Mouse (Mus musculus) myocyte (in vitro differentiated cells): ENCODE data around the gene Smg6. TPM values are rescaled to one million over a fixed set of nuclear protein-coding genes. Genes with fewer than 3 reads are reported as not detected.
A peak's percentile ranks its signal among the peaks of the same experiment; 100 is the strongest.

Experiments used
- H3K27me3 ChIP-seq: one replicate; pipeline ENCODE4 v1.6.1; 2011; ENCODE audit not compliant: control insufficient read depth, insufficient read depth, insufficient read length
- H3K36me3 ChIP-seq: one replicate; pipeline ENCODE4 v1.6.1; 2011; ENCODE audit not compliant: control insufficient read depth, insufficient read depth
- H3K4me2 ChIP-seq: one replicate; pipeline ENCODE4 v1.6.1; 2011; ENCODE audit warnings: low read depth, control low read depth
- H3K4me3 ChIP-seq: one replicate; pipeline ENCODE4 v1.5.1; 2011; ENCODE audit warnings: mild to moderate bottlenecking, control low read depth, moderate library complexity
- H3K79me2 ChIP-seq: one replicate; pipeline ENCODE4 v1.6.1; 2011; ENCODE audit not compliant: control insufficient read depth, insufficient read depth
- H3ac ChIP-seq: one replicate; pipeline ENCODE4 v1.6.1; 2011; ENCODE audit not compliant: control insufficient read depth, insufficient read length
- CEBPB ChIP-seq: IDR thresholded peaks from 2 replicates; pipeline ENCODE4 v1.6.1; 2011; ENCODE audit warnings: mild to moderate bottlenecking, moderate library complexity; ENCODE audit not compliant: poor library complexity, insufficient read depth, severe bottlenecking
- E2F4 ChIP-seq: IDR thresholded peaks from one replicate; pipeline ENCODE4 v1.6.1; 2011; ENCODE audit warnings: mild to moderate bottlenecking, control low read depth, moderate library complexity; ENCODE audit not compliant: insufficient read depth
- MAX ChIP-seq: IDR thresholded peaks from one replicate; pipeline ENCODE4 v1.6.1; 2011; ENCODE audit warnings: low read depth, mild to moderate bottlenecking, control low read depth
- MYOD1 ChIP-seq, 3 experiments: IDR thresholded peaks; one replicate each; pipeline ENCODE4 v1.6.1; 2011; ENCODE audit warnings: control low read depth in 2 of 3, low read depth in 2 of 3, mild to moderate bottlenecking in 2 of 3, moderate library complexity in 1 of 3; ENCODE audit not compliant: insufficient read length in 2 of 3, control insufficient read depth in 1 of 3
- MYOG ChIP-seq, 3 experiments: IDR thresholded peaks; one replicate each; pipeline ENCODE4 v1.6.1; 2011; ENCODE audit warnings: control low read depth in 2 of 3, low read depth in 2 of 3, mild to moderate bottlenecking in 2 of 3; ENCODE audit not compliant: insufficient read length in 2 of 3, control insufficient read depth in 1 of 3, insufficient read depth in 1 of 3
- POLR2A ChIP-seq: IDR thresholded peaks from one replicate; pipeline ENCODE4 v1.6.1; 2011; ENCODE audit warnings: low read depth, mild to moderate bottlenecking, control low read depth, moderate library complexity; ENCODE audit not compliant: insufficient read length
- POLR2AphosphoS2 ChIP-seq: IDR thresholded peaks from one replicate; pipeline ENCODE4 v1.6.1; 2011; ENCODE audit warnings: low read depth, control low read depth; ENCODE audit not compliant: insufficient read length
- REST ChIP-seq: IDR thresholded peaks from one replicate; pipeline ENCODE4 v1.6.1; 2011; ENCODE audit warnings: mild to moderate bottlenecking, control low read depth, moderate library complexity; ENCODE audit not compliant: insufficient read depth, insufficient read length
- SRF ChIP-seq: IDR thresholded peaks from one replicate; pipeline ENCODE4 v1.6.1; 2011; ENCODE audit warnings: low read depth; ENCODE audit not compliant: control insufficient read depth, insufficient read length
- TCF12 ChIP-seq: IDR thresholded peaks from one replicate; pipeline ENCODE4 v1.6.1; 2011; ENCODE audit warnings: mild to moderate bottlenecking, control low read depth; ENCODE audit not compliant: poor library complexity, insufficient read depth, severe bottlenecking
- TCF3 ChIP-seq: IDR thresholded peaks from one replicate; pipeline ENCODE4 v1.6.1; 2011; ENCODE audit warnings: low read depth, control low read depth; ENCODE audit not compliant: insufficient read length
- USF1 ChIP-seq: IDR thresholded peaks from one replicate; pipeline ENCODE4 v1.6.1; 2011; ENCODE audit warnings: low read depth, mild to moderate bottlenecking, control low read depth, moderate library complexity
- polyA plus RNA-seq: library from polyadenylated mRNA; unstranded; fragments of >200 nt; fragmentation: generic; extraction: Trizol; gene quantifications from one replicate; pipeline ENCODE4 v1.2.1, GENCODE M21; 2012; ENCODE audit warnings: missing spikeins

The Smg6 gene
- polyA plus RNA-seq, 1 experiment, result 14.7 TPM

- H3ac ChIP-seq, result no peak overlapping the region
- H3K36me3 ChIP-seq, result peaks cover 11% of the 10 kb centered on the region
- TF ChIP-seq POLR2AphosphoS2 (no peak), MYOG (IDR thresholded peaks at IDR 0.05; ENCODE audit: control insufficient read depth in 1 of 3, insufficient read depth in 1 of 3, insufficient read length in 2 of 3, low read depth in 2 of 3) (no peak), MAX (no peak), POLR2A (no peak), TCF3 (no peak), SRF (no peak), REST (no peak), MYOD1 (IDR thresholded peaks at IDR 0.05; ENCODE audit: control insufficient read depth in 1 of 3, insufficient read length in 2 of 3, low read depth in 2 of 3) (no peak), TCF12 (no peak), E2F4 (no peak), USF1 (no peak), CEBPB (no peak)
- no peaks in the 10 kb centered on the region for H3K79me2 ChIP-seq
- H3K4me2 ChIP-seq, result no peak overlapping the region
- no peaks in the 10 kb centered on the region for H3K27me3 ChIP-seq
- no peak overlapping the region for H3K4me3 ChIP-seq
Measured at GRCm38 (mm10) chr11:75046638-75047037, 121.0 kb downstream of the Smg6 start.

- TF ChIP-seq MYOD1 (IDR thresholded peaks at IDR 0.05; ENCODE audit: control insufficient read depth in 1 of 3, insufficient read length in 2 of 3, low read depth in 2 of 3), result peak in 1 of 3 experiments; percentile 3
- TF ChIP-seq MYOG (IDR thresholded peaks at IDR 0.05; ENCODE audit: control insufficient read depth in 1 of 3, insufficient read depth in 1 of 3, insufficient read length in 2 of 3, low read depth in 2 of 3), result no peak
- no peak for TF ChIP-seq USF1
- TF ChIP-seq SRF, result no peak
- TF ChIP-seq TCF12, result peak; percentile 62
- 0 out of 2 replicates have a peak, but pooled peaks have one; percentile 35 for TF ChIP-seq CEBPB
- TF ChIP-seq TCF3, result no peak
- Histone ChIP-seq H3K36me3 (peaks cover 12% of the 10 kb centered on the region), H3ac (no peak overlapping the region), H3K4me3 (no peak overlapping the region), H3K27me3 (no peaks in the 10 kb centered on the region), H3K79me2 (no peaks in the 10 kb centered on the region), H3K4me2 (peak overlapping the region; percentile 7)
Measured at GRCm38 (mm10) chr11:75047066-75047465, 121.4 kb downstream of the Smg6 start.

DNA sequence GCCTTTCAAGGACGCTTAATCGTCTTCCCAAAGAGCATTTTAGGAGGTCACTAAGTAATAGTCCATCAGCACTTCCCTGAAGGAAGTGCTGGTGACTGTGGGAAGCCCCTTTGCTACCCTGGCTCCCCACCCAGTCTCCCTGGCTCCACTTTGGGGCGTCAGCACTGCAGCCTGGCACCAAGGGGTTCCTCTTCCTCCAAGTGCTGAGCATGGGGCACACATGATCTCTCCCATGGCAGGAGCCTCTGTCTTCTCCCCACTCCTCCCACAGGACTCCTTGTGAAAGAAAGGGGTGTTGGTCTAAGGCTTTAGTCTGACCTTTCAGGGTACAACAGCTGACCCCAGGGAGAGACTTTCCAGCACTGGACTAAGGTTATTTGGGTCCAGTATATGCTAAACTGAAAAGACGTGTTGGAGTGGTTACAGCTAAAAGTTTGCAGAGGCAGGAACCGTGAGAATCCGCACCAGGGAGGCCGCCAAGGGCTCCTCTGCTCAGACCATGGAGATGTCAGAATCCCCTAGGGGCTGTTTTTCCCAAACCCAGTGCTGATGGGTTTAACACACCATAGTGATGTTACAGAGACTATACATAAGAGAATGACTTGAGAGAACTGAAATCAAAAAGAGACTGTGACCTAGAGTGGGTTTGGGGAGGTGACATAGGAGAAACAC is 122.2 kb downstream of the Smg6 start:
- no peaks in the 10 kb centered on the region for H3K27me3 ChIP-seq
- H3K36me3 ChIP-seq, result peaks cover 10% of the 10 kb centered on the region
- H3K79me2 ChIP-seq, result no peaks in the 10 kb centered on the region
- H3K4me3 ChIP-seq, result no peak overlapping the region
- H3ac ChIP-seq, result no peak overlapping the region
- peak overlapping the region; percentile 7 for H3K4me2 ChIP-seq
- TF ChIP-seq POLR2A, result no peak
- no peak for TF ChIP-seq MYOG (IDR thresholded peaks at IDR 0.05; ENCODE audit: control insufficient read depth in 1 of 3, insufficient read depth in 1 of 3, insufficient read length in 2 of 3, low read depth in 2 of 3)
- TF ChIP-seq POLR2AphosphoS2, result no peak
- no peak for TF ChIP-seq TCF12
- TF ChIP-seq CEBPB, result no peak
- no peak for TF ChIP-seq MYOD1 (IDR thresholded peaks at IDR 0.05; ENCODE audit: control insufficient read depth in 1 of 3, insufficient read length in 2 of 3, low read depth in 2 of 3)
- no peak for TF ChIP-seq E2F4
- no peak for TF ChIP-seq MAX
- TF ChIP-seq USF1, result no peak
- no peak for TF ChIP-seq TCF3
- TF ChIP-seq REST, result no peak
- TF ChIP-seq SRF, result no peak

DNA sequence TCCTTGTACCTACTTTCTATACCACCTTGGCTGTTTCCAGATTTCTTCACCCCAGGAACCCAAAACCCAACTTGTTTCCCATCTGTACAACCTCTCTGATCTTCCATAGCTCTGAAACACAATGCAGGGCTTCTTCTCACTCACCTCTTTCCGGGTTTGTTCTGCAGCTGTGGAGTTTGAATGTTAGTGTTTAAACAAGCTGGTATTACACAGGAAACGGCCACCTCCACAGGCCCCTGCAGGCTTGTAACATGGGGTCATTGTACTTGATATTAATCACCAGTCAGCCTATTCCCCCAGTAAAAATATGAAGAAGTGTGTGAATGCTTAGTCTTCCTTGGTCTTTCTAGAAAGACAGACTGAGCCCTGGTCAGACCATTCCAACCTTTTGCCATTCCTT is 123.5 kb downstream of the Smg6 start:
- peaks cover 3% of the 10 kb centered on the region for H3K36me3 ChIP-seq
- no peak overlapping the region for H3ac ChIP-seq
- no peaks in the 10 kb centered on the region for H3K27me3 ChIP-seq
- no peak overlapping the region for H3K4me2 ChIP-seq
- TF ChIP-seq E2F4 (no peak), TCF3 (no peak), MAX (no peak), REST (no peak)
- no peak overlapping the region for H3K4me3 ChIP-seq
- no peaks in the 10 kb centered on the region for H3K79me2 ChIP-seq

DNA sequence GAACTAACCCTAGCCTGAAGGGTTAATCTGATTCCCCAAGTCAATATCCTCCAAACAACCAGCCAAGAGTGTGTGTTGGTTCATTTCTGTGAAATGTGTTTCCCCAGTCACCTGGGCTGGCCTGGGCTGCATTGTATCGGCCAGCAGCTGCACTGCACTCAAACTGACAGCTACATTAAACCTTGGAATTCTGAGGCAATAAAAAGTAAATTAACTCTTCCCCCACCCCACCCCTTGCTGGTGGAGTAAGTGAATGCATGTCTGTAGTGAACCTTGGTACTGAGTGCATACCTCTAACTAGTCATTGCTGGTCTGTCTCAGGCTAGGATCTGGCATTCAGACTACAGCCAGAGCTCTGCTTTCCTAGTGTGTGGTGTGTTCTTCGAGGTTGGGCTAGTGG is 124.2 kb downstream of the Smg6 start:
- Histone ChIP-seq H3K27me3 (no peaks in the 10 kb centered on the region), H3K79me2 (no peaks in the 10 kb centered on the region), H3K4me2 (no peak overlapping the region), H3ac (no peak overlapping the region), H3K36me3 (peaks cover 3% of the 10 kb centered on the region), H3K4me3 (no peak overlapping the region)
- TF ChIP-seq SRF (no peak), TCF3 (no peak), MYOG (IDR thresholded peaks at IDR 0.05; ENCODE audit: control insufficient read depth in 1 of 3, insufficient read depth in 1 of 3, insufficient read length in 2 of 3, low read depth in 2 of 3) (peak in 1 of 3 experiments; percentile 29), POLR2A (no peak), E2F4 (no peak), USF1 (no peak), MAX (no peak), TCF12 (no peak), MYOD1 (IDR thresholded peaks at IDR 0.05; ENCODE audit: control insufficient read depth in 1 of 3, insufficient read length in 2 of 3, low read depth in 2 of 3) (peak in 2 of 3 experiments; percentile 21 to 33), REST (no peak), POLR2AphosphoS2 (no peak), CEBPB (no peak)
